In genomic region chr10:126934561-126934960, GRCm38 (mm10) we compare ENCODE assay signal across 15 mouse cellular contexts. TPM values are rescaled to one million over a fixed set of nuclear protein-coding genes. Genes with fewer than 3 reads are reported as not detected.
A peak's percentile ranks its signal among the peaks of the same experiment; 100 is the strongest.
DNase-seq lines count a peak whose midpoint lies in the region; ATAC-seq lines count a peak whose summit lies in the region.
"Had no signal": no experiment of that assay in that cellular context is flagged by ENCODE, and none has a peak within 500 bp of the region (broad histone marks: within the 10 kb centered on the region; RNA-seq: fewer than 3 reads in every experiment).

No protein-coding gene starts in this region.

- no peaks in the 10 kb centered on the region for H3K36me3 ChIP-seq in neural tube, embryonic 13.5 days
- no peaks in the 10 kb centered on the region for H3K36me3 ChIP-seq in neural tube, embryonic 15.5 days
- no peaks in the 10 kb centered on the region for H3K36me3 ChIP-seq in limb, embryonic 11.5 days (ENCODE audit: control insufficient read depth, insufficient read depth, low read length)
- H3K36me3 ChIP-seq: midbrain, embryonic 10.5 days had no signal

- H3K27me3 ChIP-seq in neural tube, embryonic 13.5 days = peaks cover 2% of the 10 kb centered on the region; the same call in 1 of the 2 replicates
- no peaks in the 10 kb centered on the region for H3K27me3 ChIP-seq in neural tube, embryonic 15.5 days (replicated peaks)
- H3K27me3 ChIP-seq in limb, embryonic 11.5 days (ENCODE audit: control insufficient read depth, insufficient read depth, low read length) = no peaks in the 10 kb centered on the region

- DNase-seq in gastrocnemius, adult 18-20 months (ENCODE audit: low spot score) = peak; percentile 45
- no peak for DNase-seq in gastrocnemius, postnatal 10 days
- DNase-seq in limb, embryonic 11.5 days (ENCODE audit: low spot score) = no peak
- DNase-seq in thymus, postnatal 25 days = no peak
- DNase-seq in embryo, embryonic 9.5 days (ENCODE audit: extremely low spot score) = no peak
- no peak for DNase-seq in cerebellum, postnatal 4 days (ENCODE audit: low spot score in 2 of 2)
- DNase-seq: cerebellum, adult 8-10 months; kidney, adult 9 months; lung, postnatal 10 days had no signal

- no peak overlapping the region for H3K4me2 ChIP-seq in neural tube, embryonic 13.5 days
- H3K4me2 ChIP-seq in neural tube, embryonic 15.5 days = no peak overlapping the region
- H3K4me2 ChIP-seq in limb, embryonic 11.5 days (ENCODE audit: low read depth, severe bottlenecking) = no peak overlapping the region
- H3K4me2 ChIP-seq: heart, embryonic 11.5 days; liver, embryonic 11.5 days had no signal

- no peak overlapping the region for H3K4me3 ChIP-seq in neural tube, embryonic 13.5 days
- H3K4me3 ChIP-seq in neural tube, embryonic 15.5 days (replicated peaks) = no peak overlapping the region
- no peak overlapping the region for H3K4me3 ChIP-seq in limb, embryonic 11.5 days (ENCODE audit: low read depth, low read length)
- H3K4me3 ChIP-seq: midbrain, embryonic 10.5 days; myocyte had no signal

- no peaks in the 10 kb centered on the region for H3K9me3 ChIP-seq in neural tube, embryonic 13.5 days
- H3K9me3 ChIP-seq in neural tube, embryonic 15.5 days (replicated peaks) = no peaks in the 10 kb centered on the region
- no peaks in the 10 kb centered on the region for H3K9me3 ChIP-seq in limb, embryonic 11.5 days (ENCODE audit: control insufficient read depth, low read length)

- WGBS in neural tube, embryonic 13.5 days = 92% methylated on average over 13 of the region's 13 CpGs
- WGBS in neural tube, embryonic 15.5 days = 93% methylated on average over 13 of the region's 13 CpGs
- 85% methylated on average over 13 of the region's 13 CpGs for WGBS in limb, embryonic 11.5 days

- ATAC-seq in neural tube, embryonic 13.5 days (ENCODE audit: low read depth) = no peak
- ATAC-seq in neural tube, embryonic 15.5 days (ENCODE audit: low FRiP score) = no peak
- no peak for ATAC-seq in limb, embryonic 11.5 days (ENCODE audit: insufficient number of reproducible peaks, low FRiP score, low TSS enrichment, low read depth)

- H3K27ac ChIP-seq in neural tube, embryonic 13.5 days (replicated peaks) = 0 out of 2 replicates have a peak overlapping the region, but pooled peaks have one; percentile 42
- no peak overlapping the region for H3K27ac ChIP-seq in neural tube, embryonic 15.5 days (replicated peaks)
- H3K27ac ChIP-seq in limb, embryonic 11.5 days (replicated peaks; ENCODE audit: low read depth, low read length) = peak overlapping the region; percentile 85; the same call in 1 of the 2 replicates

- H3K4me1 ChIP-seq in neural tube, embryonic 13.5 days (replicated peaks) = peaks cover 30% of the 10 kb centered on the region
- peaks cover 21% of the 10 kb centered on the region for H3K4me1 ChIP-seq in neural tube, embryonic 15.5 days
- peaks cover 26% of the 10 kb centered on the region for H3K4me1 ChIP-seq in limb, embryonic 11.5 days (ENCODE audit: control insufficient read depth, insufficient read depth, low read length)

- H3K9ac ChIP-seq in neural tube, embryonic 13.5 days = no peak overlapping the region
- H3K9ac ChIP-seq in neural tube, embryonic 15.5 days (replicated peaks) = no peak overlapping the region
- no peak overlapping the region for H3K9ac ChIP-seq in limb, embryonic 11.5 days (ENCODE audit: low read length)

RNA-seq across cellular contexts. Expression of gene Atp23, which starts 33.4 kb away (rescaled TPM):
- total RNA-seq in gastrocnemius, adult 18-20 months (2021) = 1 to 10 TPM; 1.5 to 1.6 TPM
- total RNA-seq in gastrocnemius, postnatal 10 days (2021) = 1 to 10 TPM; 2.9 to 4.2 TPM
- 10.5 and 12.0 TPM in 2 replicates for polyA plus RNA-seq in neural tube, embryonic 13.5 days (2015; fragmentation: Nextera tagmentation; extraction: Ambion mirVana)
- 15.0 and 18.2 TPM in 2 replicates for polyA plus RNA-seq in neural tube, embryonic 15.5 days (2015; fragmentation: Nextera tagmentation; extraction: Ambion mirVana)
- polyA plus RNA-seq in limb, embryonic 11.5 days (2014; fragmentation: Nextera tagmentation; extraction: Ambion mirVana) = 20.8 and 21.9 TPM in 2 replicates

RNA-seq across cellular contexts. Expression of gene Ctdsp2, which starts 44.0 kb away (rescaled TPM):
- total RNA-seq in gastrocnemius, adult 18-20 months (2021) = 100 to 1,000 TPM in 1 of 2 experiments, 10 to 100 TPM in 1; 84.5 to 110 TPM
- 100 to 1,000 TPM; 135 to 155 TPM for total RNA-seq in gastrocnemius, postnatal 10 days (2021)
- polyA plus RNA-seq in neural tube, embryonic 13.5 days (2015; fragmentation: Nextera tagmentation; extraction: Ambion mirVana) = 21.9 and 26.9 TPM in 2 replicates
- 15.7 and 25.4 TPM in 2 replicates for polyA plus RNA-seq in neural tube, embryonic 15.5 days (2015; fragmentation: Nextera tagmentation; extraction: Ambion mirVana)
- polyA plus RNA-seq in limb, embryonic 11.5 days (2014; fragmentation: Nextera tagmentation; extraction: Ambion mirVana) = 77.3 and 84.9 TPM in 2 replicates
